Mouse (Mus musculus): ENCODE results near the gene Vegfb.

Gene Vegfb

GRCm38 (mm10) chr19:6972247-6972917, 15.1 kb downstream of the Vegfb start:
- no peak for DNase-seq (ENCODE audit: low read depth)

GRCm38 (mm10) chr19:6971644-6972043, 15.8 kb downstream of the Vegfb start:
- DNase-seq (ENCODE audit: low read depth): no peak

GRCm38 (mm10) chr19:6970460-6971085, 16.9 kb downstream of the Vegfb start:
- DNase-seq (ENCODE audit: low read depth): peak; percentile 73

DNA sequence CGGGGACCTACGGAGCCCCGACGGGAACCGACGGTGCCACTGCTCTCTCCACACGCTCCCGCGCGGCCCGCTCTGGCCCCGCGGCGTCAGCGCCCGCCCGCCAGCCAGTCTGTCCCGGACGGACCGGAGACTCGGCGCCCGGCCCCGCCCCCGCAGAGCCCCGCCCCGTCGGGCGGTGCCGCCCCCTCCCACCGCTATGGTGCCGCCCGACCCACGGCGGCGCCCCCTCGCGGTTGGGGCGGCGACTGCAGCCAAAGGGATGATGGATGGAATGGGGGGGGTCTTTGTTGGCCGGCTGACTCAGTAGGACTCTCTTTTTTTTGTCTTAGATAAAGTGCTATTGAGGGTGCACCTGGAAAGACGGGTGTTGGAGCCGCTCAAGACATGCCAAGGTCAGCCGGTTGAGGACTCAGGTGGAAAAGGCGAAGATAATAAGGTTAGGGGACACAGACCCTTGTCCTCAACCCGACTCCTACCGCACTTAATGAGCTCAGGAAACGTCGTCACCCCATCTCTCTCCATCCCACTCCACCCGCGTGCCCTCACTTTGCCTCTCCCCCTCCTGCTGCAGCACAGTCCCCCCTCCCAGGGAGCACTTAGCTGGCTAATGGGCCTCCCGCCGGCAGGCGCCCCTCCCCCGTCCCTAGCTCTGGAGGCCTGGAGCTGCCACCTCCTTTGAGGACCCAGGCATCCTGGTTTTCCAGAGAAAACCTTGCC, 17.6 kb downstream of the Vegfb start:
- peak; percentile 89 for DNase-seq (ENCODE audit: low read depth)

- DNase-seq (ENCODE audit: low read depth): no peak
Measured at GRCm38 (mm10) chr19:6969291-6969664, 18.2 kb downstream of the Vegfb start.

DNA sequence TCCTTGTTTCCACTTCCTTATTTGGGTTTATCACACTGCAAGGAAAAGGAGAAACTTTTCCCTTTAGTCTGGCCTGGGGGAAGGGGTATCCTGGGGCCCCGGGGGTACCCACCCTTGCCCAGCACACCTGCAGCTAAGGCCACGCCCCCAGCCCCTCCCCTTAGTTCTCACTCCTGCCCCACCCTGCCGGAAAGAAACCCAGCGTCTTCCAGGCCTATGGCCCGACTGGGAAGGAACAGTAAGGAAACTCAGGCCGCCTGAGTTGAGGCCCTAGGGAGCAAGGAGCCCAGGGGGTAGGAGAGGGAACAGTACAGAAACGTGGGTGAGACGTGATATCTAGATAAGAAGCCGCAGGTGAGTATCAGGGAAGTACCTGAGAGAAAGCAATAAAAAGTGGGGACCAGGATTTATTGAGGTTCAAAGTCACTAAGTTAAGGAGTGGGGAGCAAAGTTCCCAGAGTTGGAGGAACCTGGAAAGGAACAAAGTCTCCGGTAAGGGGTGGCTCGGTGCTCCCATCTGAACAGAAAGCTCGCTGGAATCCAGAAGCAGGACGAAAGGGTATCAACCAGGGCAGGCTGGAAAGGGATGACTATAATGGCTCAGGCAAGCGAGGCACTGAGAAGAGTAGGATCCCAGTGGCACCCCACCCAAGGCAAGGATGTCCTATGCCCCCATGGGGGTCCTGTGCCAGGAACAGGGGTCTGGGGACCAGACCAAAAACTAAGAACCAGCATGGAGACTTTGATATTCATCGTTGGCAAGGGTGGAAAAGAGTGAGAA, 18.8 kb downstream of the Vegfb start:
- peak; percentile 55 for DNase-seq (ENCODE audit: low read depth)

DNA sequence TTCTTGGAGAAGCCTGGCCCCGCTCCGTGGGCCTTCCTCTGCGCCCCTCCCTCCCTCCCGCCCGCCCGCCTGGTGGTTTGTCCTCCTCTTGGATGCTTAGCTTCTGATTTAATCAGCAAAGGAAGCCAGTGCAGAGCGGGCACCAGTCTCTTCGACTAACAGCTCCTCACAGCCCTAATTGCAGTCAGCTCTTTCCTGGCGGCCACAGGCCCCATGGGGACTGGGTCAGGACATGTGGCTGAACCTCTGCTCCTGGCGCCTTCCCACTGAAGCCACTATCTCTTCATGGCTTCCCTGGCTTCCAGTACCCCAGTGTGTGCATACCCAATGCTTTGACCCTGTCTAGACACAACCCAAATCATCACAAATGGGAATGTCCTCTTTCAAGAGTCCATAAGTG, 31.0 kb downstream of the Vegfb start:
- no peak for DNase-seq (ENCODE audit: low read depth)

- no peak for DNase-seq (ENCODE audit: low read depth)
Measured at GRCm38 (mm10) chr19:6955424-6955823, 32.0 kb downstream of the Vegfb start.

DNA sequence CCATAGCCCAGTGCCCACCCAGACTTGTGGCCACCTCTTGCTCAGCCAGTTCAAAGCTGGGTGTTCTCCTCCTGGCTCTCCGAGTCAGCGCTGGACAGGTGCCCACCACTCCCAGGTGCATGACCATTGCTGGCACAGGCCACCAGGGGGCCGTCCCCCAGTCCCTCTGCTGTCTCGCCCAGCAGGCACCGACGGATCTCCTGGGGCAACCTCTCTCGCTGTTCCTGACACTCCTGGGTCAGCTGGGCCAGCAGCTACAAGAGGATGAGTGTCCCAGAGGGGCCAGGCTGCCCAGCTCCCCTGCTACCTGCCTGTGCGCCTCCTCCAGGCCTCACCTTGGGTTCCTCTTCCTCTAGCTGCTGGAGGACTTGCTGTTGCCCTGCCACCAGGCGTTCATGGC, 33.4 kb downstream of the Vegfb start:
- peak; percentile 55 for DNase-seq (ENCODE audit: low read depth)

DNA sequence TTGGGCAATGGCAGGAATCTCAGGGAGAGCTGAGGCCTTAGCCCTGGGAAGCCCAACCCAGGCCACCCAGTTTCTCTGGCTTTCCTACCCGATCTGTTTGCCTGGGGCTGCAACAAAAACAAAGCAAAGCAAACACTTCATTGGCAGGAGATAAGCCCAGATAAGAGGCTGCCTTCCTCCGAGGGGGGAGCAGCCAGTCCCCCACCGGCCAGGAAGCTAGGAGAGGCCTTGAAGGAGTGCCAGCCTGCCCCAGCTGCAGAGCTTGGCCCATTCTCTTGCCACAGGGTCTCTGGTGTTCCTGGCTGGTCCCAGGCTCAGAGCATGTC, 34.8 kb downstream of the Vegfb start:
- peak; percentile 45 for DNase-seq (ENCODE audit: low read depth)

DNA sequence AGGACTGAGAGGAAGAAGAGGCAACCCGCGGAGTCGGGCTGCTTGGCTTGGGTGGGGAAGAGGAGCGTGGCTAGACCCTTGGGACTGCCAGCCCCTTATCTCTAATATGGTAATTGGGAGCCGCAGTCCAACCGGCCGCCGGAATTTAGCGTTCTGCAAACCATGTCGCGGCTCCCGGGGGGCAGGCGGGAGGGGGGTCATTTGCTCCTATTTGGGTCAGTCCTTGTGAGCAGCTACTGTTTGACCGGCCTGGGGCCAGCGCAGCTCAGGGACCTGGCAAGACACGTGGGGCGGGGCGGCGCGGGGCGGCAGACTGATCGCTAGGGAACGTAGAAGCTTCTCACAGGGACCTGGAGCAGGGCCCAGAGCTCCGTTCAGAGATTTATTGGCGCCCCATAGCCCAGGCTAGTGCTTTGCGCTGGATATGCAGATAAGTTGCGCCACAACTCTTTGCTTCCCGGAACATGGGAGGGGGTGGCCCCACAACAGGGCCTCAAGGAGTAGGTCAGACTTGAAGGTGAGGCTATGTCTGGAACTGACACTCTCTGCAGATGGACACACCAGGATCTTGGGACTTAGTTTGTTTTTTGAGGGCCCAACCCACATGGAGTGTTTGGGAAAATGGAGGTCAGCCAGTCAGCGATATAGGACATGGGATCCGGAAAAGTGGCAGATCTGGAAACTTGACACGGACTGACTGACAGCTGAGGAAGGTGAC, 35.3 kb downstream of the Vegfb start:
- peak; percentile 65 for DNase-seq (ENCODE audit: low read depth)

DNA sequence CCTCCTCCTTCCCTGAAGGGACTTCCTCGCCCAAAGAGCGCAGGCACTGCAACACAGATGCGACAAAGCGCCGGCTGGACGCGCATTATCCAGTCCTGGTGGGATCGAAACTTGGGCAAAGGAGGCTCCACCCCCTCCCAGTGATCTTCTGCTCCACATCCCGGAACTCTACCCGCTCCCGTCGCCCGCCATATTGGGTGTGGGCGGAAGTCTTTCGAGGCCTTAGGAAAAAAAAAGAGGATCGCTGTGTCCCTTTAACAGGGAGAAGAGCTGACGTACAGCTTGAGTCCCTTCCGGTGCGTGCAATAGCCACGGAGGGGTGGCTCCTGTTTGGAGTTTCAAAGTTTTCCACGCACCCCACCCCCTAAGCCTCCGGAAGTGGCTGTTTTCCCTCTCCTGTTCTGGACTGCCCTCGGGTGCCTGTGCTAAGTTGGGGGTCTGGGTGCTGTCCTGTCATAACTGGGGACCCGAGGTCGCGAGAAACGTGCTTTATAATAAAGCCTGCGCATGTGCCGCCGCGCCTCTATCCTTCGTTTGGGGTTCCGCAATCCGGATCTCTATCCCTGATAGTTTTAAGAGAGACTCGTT, 36.0 kb downstream of the Vegfb start:
- peak; percentile 90 for DNase-seq (ENCODE audit: low read depth)

GRCm38 (mm10) chr19:6950613-6951153, 36.8 kb downstream of the Vegfb start:
- DNase-seq (ENCODE audit: low read depth): peak; percentile 71

DNA sequence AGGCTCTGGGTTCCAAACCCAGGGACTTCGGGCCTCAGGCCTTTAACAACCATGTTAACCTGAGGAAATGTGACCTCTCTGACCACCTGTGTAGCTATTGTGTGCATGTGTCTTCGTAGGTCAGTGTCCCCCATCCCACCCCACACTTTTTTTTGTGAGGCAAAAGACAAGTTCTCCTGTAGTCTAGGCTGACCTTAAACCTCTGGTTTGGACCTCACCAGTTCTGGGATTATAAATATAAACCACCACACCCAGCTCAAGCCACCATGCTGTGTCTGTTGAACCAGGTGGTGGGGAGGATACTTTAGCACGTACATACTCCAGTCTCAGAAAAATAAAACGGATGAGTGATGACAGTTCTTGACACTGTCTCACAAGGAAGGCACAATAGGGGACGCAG, 37.5 kb downstream of the Vegfb start:
- DNase-seq (ENCODE audit: low read depth): no peak

DNA sequence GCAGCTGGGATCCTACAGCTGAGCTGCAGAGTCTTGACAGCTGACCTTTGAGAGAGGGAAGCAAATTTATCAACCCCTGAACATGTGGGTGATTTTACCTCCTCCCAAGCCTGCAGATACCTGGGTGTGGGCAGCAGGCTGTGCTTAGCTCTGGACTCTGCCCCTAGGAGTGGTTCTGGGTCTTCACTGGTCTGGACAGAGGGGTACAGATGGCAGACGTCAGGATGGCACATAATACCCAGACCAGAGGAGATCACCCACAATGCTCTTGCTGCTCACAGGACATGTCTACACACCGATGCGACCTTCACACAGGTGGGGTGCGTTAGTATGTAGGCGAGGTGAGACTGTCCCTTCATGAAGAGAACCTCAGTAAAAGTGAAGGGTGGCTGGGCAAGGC, 37.9 kb downstream of the Vegfb start:
- DNase-seq (ENCODE audit: low read depth): no peak

GRCm38 (mm10) chr19:6948186-6948585, 39.3 kb downstream of the Vegfb start:
- no peak for DNase-seq (ENCODE audit: low read depth)

- DNase-seq (ENCODE audit: low read depth): no peak
Measured at GRCm38 (mm10) chr19:6947742-6948141, 39.7 kb downstream of the Vegfb start.

GRCm38 (mm10) chr19:6943709-6944108, 43.7 kb downstream of the Vegfb start:
- DNase-seq (ENCODE audit: low read depth): no peak

GRCm38 (mm10) chr19:6942764-6943163, 44.7 kb downstream of the Vegfb start:
- no peak for DNase-seq (ENCODE audit: low read depth)

DNA sequence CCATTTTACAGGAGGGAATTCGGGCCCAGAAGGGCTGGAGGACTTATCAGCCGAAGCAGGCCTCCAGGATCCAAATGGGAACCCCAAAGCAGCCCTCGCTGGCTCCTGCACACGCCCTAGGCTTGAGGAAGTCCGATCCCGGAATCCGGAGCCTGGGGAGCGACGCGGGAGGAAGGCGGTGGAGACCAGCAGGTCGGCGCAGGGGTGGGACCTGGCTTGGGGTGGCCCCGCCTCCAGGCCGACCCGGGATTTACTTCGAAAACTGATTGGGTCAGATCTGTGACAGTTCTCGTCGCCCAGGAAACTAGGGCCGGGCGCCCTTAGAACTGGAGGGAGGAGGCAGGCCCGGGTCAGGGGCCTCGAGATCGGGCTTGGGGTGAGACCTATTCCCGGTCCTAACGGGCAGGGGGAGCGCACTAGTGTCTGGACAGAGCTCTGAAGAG, 45.2 kb downstream of the Vegfb start, which contains the start of gene Gpr137:
TSS of gene Gpr137 (minus strand) at position 232 of the 443 bp plus-strand sequence.
- DNase-seq (ENCODE audit: low read depth): peak; percentile 94

Measured in induced T-regulatory cell, adult 2 months (primary cell).